Mouse (Mus musculus) hindbrain, embryonic 15.5 days (tissue): ENCODE data around the gene Fam171a1. TPM values are rescaled to one million over a fixed set of nuclear protein-coding genes. Genes with fewer than 3 reads are reported as not detected.

ENCODE experiments used
- ATAC-seq: fragments of 200-750 bp; cut with Nextera tagmentation; 2 replicates; pipeline ENCODE4 v1.8.0; 2017; ENCODE audit warnings: low read depth, moderate number of reproducible peaks, moderate TSS enrichment; ENCODE audit not compliant: low FRiP score
- H3K27ac ChIP-seq: fragments of 300-500 bp; sonication (generic); replicated peaks from 2 replicates; pipeline ENCODE4 v1.5.1; 2015; ENCODE audit warnings: mild to moderate bottlenecking, inconsistent platforms
- H3K27me3 ChIP-seq: fragments of 300-500 bp; sonication (generic); 2 replicates; pipeline ENCODE4 v1.6.1; 2015; ENCODE audit warnings: control low read depth, inconsistent platforms
- H3K36me3 ChIP-seq: fragments of 300-500 bp; sonication (generic); 2 replicates; pipeline ENCODE4 v1.6.1; 2015; ENCODE audit warnings: control low read depth, inconsistent platforms
- H3K4me1 ChIP-seq: fragments of 300-500 bp; sonication (generic); replicated peaks from 2 replicates; pipeline ENCODE4 v1.6.1; 2015; ENCODE audit warnings: control low read depth, inconsistent platforms
- H3K4me2 ChIP-seq: fragments of 300-500 bp; sonication (generic); 2 replicates; pipeline ENCODE4 v1.6.1; 2015; ENCODE audit warnings: moderate library complexity, mild to moderate bottlenecking, inconsistent platforms
- H3K4me3 ChIP-seq: fragments of 300-500 bp; sonication (generic); 2 replicates; pipeline ENCODE4 v1.5.1; 2015; ENCODE audit warnings: mild to moderate bottlenecking, inconsistent platforms
- H3K9ac ChIP-seq: fragments of 300-500 bp; sonication (generic); 2 replicates; pipeline ENCODE4 v1.6.1; 2015; ENCODE audit warnings: inconsistent platforms
- H3K9me3 ChIP-seq: fragments of 300-500 bp; sonication (generic); 2 replicates; pipeline ENCODE4 v1.6.1; 2016; ENCODE audit warnings: control low read depth, inconsistent platforms
- WGBS: fragments of 180-500 bp; shearing (Covaris S2); methylation state at CpG from one replicate; pipeline ENCODE4 v1.1.7; 2015; 5-methylcytosine and 5-hydroxymethylcytosine counted together
- microRNA-seq: library from miRNA; unstranded; fragments of <30 nt; microRNA quantifications from one replicate; pipeline ENCODE4, GENCODE M21; 2016
- polyA plus RNA-seq: library from polyadenylated mRNA; unstranded; fragments of >200 nt; fragmentation: Nextera tagmentation; extraction: Ambion mirVana; gene quantifications from 2 replicates; pipeline ENCODE4 v1.2.1, GENCODE M21; 2015

Fam171a1 gene
- polyA plus RNA-seq, 1 experiment from 2014 or later, result 49.5 TPM

GRCm38 (mm10) chr2:3228475-3228874 lies 114.5 kb downstream of the Fam171a1 start:
- Histone ChIP-seq H3K4me1 (no peaks in the 10 kb centered on the region), H3K27ac (no peak overlapping the region), H3K9me3 (no peaks in the 10 kb centered on the region), H3K27me3 (no peaks in the 10 kb centered on the region), H3K36me3 (peaks cover 16% of the 10 kb centered on the region; the same call in 1 of the 2 replicates), H3K4me3 (no peak overlapping the region), H3K9ac (no peak overlapping the region), H3K4me2 (no peak overlapping the region)
- WGBS, result 78% methylated on average over 4 of the region's 4 CpGs
- ATAC-seq, result 0 out of 2 replicates have a peak, but pooled peaks have one; percentile 23

GRCm38 (mm10) chr2:3229060-3229459 lies 115.0 kb downstream of the Fam171a1 start:
- Histone ChIP-seq H3K27ac (no peak overlapping the region), H3K36me3 (peaks cover 16% of the 10 kb centered on the region; the same call in 1 of the 2 replicates), H3K4me2 (no peak overlapping the region), H3K4me1 (no peaks in the 10 kb centered on the region), H3K27me3 (no peaks in the 10 kb centered on the region), H3K4me3 (no peak overlapping the region), H3K9me3 (no peaks in the 10 kb centered on the region), H3K9ac (no peak overlapping the region)
- WGBS, result 15% methylated on average over 2 of the region's 2 CpGs
- peak; percentile 85; the same call in 1 of the 2 replicates for ATAC-seq

- Histone ChIP-seq H3K4me3 (no peak overlapping the region), H3K27me3 (no peaks in the 10 kb centered on the region), H3K4me1 (no peaks in the 10 kb centered on the region), H3K9me3 (no peaks in the 10 kb centered on the region), H3K4me2 (no peak overlapping the region), H3K27ac (no peak overlapping the region), H3K36me3 (no peaks in the 10 kb centered on the region), H3K9ac (no peak overlapping the region)
- ATAC-seq, result no peak
- 79% methylated on average over 5 of the region's 5 CpGs for WGBS
Measured at GRCm38 (mm10) chr2:3239255-3239654, 125.2 kb downstream of the Fam171a1 start.

- Histone ChIP-seq H3K4me1 (no peaks in the 10 kb centered on the region), H3K36me3 (no peaks in the 10 kb centered on the region), H3K9ac (no peak overlapping the region), H3K27me3 (no peaks in the 10 kb centered on the region), H3K9me3 (no peaks in the 10 kb centered on the region), H3K27ac (no peak overlapping the region), H3K4me2 (no peak overlapping the region), H3K4me3 (no peak overlapping the region)
- 76% methylated on average over 3 of the region's 3 CpGs for WGBS
- no peak for ATAC-seq
Measured at GRCm38 (mm10) chr2:3244251-3244650, 130.2 kb downstream of the Fam171a1 start.

GRCm38 (mm10) chr2:3251309-3251708 lies 137.3 kb downstream of the Fam171a1 start:
- Histone ChIP-seq H3K9me3 (no peaks in the 10 kb centered on the region), H3K4me3 (no peak overlapping the region), H3K27ac (no peak overlapping the region), H3K4me1 (no peaks in the 10 kb centered on the region), H3K36me3 (no peaks in the 10 kb centered on the region), H3K4me2 (no peak overlapping the region), H3K27me3 (no peaks in the 10 kb centered on the region), H3K9ac (no peak overlapping the region)
- 84% methylated on average over 2 of the region's 2 CpGs for WGBS
- ATAC-seq, result no peak

GRCm38 (mm10) chr2:3266466-3266865 lies 152.4 kb downstream of the Fam171a1 start:
- Histone ChIP-seq H3K4me1 (no peaks in the 10 kb centered on the region), H3K9me3 (no peaks in the 10 kb centered on the region), H3K4me3 (no peak overlapping the region), H3K27me3 (no peaks in the 10 kb centered on the region), H3K27ac (no peak overlapping the region), H3K4me2 (no peak overlapping the region), H3K9ac (no peak overlapping the region), H3K36me3 (no peaks in the 10 kb centered on the region)
- 82% methylated on average over 3 of the region's 3 CpGs for WGBS
- ATAC-seq, result no peak

GRCm38 (mm10) chr2:3267879-3268278 lies 153.9 kb downstream of the Fam171a1 start:
- H3K4me1 ChIP-seq, result no peaks in the 10 kb centered on the region
- WGBS, result 26% methylated on average over 3 of the region's 3 CpGs
- H3K4me2 ChIP-seq, result no peak overlapping the region
- H3K27ac ChIP-seq, result no peak overlapping the region
- H3K27me3 ChIP-seq, result no peaks in the 10 kb centered on the region
- no peaks in the 10 kb centered on the region for H3K36me3 ChIP-seq
- no peaks in the 10 kb centered on the region for H3K9me3 ChIP-seq
- H3K4me3 ChIP-seq, result no peak overlapping the region
- no peak overlapping the region for H3K9ac ChIP-seq
- ATAC-seq, result no peak

GRCm38 (mm10) chr2:3273349-3273748 lies 159.3 kb downstream of the Fam171a1 start:
- Histone ChIP-seq H3K27ac (no peak overlapping the region), H3K9ac (no peak overlapping the region), H3K27me3 (no peaks in the 10 kb centered on the region), H3K4me1 (no peaks in the 10 kb centered on the region), H3K36me3 (no peaks in the 10 kb centered on the region), H3K4me2 (no peak overlapping the region), H3K4me3 (no peak overlapping the region), H3K9me3 (no peaks in the 10 kb centered on the region)
- 85% methylated on average over 2 of the region's 2 CpGs for whole genome bisulfite sequencing
- ATAC-seq, result no peak

GRCm38 (mm10) chr2:3276106-3276505 lies 162.1 kb downstream of the Fam171a1 start:
- WGBS, result 67% methylated on average over 2 of the region's 2 CpGs
- Histone ChIP-seq H3K9me3 (no peaks in the 10 kb centered on the region), H3K27ac (no peak overlapping the region), H3K36me3 (no peaks in the 10 kb centered on the region), H3K4me3 (no peak overlapping the region), H3K4me1 (no peaks in the 10 kb centered on the region), H3K27me3 (no peaks in the 10 kb centered on the region), H3K9ac (no peak overlapping the region), H3K4me2 (no peak overlapping the region)
- no peak for ATAC-seq

Small RNA genes within 50 kb of the gene (microRNA-seq; reads per million reads assigned to microRNA genes)
- not detected for gene Gm27306

Other genes starting within 250 kb of the Fam171a1 start
- gene Nmt2, start 170.0 kb downstream of the Fam171a1 start, polyA plus RNA-seq, result 101 and 109 TPM in 2 replicates
- gene Rpp38, start 218.4 kb downstream of the Fam171a1 start, polyA plus RNA-seq, result 11.1 and 12.1 TPM in 2 replicates
- gene Acbd7, start 221.9 kb downstream of the Fam171a1 start, polyA plus RNA-seq, result 3.6 and 4.2 TPM in 2 replicates